Mouse (Mus musculus) bone marrow, adult 2 months (tissue): ENCODE data around the gene Srprb.

ENCODE experiments used
- CTCF ChIP-seq: fragments of 200-500 bp; IDR thresholded peaks from 2 replicates; pipeline ENCODE4 v1.5.1; 2011; ENCODE audit warnings: low read length, control low read depth; ENCODE audit not compliant: control insufficient read depth, insufficient read depth
- POLR2A ChIP-seq: fragments of 200-500 bp; IDR thresholded peaks from 2 replicates; pipeline ENCODE4 v1.6.1; 2011; ENCODE audit warnings: low read depth, mild to moderate bottlenecking, control low read depth, low read length, borderline replicate concordance; ENCODE audit not compliant: control insufficient read depth

DNA sequence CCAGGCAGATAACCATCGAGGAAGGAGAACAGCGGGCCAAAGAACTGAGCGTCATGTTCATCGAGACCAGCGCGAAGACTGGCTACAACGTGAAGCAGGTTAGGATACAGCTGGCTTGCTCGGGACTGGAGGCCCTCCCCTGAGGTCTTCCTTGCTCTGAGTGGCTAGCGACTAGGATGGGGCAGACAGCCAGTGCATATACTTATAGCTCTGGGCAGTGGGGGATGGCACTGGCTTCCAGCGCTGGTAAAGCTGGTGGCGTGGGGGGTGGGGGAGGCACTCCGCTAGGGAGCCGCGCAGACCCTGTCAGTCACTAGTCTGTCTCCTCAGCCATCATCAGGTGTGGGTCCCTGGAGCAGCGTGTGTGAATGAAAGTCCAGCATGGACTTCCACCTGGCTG, 38.1 kb downstream of the Srprb start:
- TF ChIP-seq CTCF (no peak), POLR2A (no peak)
